Mouse (Mus musculus): ENCODE measurements around the gene Gm29110.
"Not testable (repeated sequence)": the region's sequence is repeated elsewhere in the genome, so short reads cannot be mapped to it uniquely, and the experiment has no call there.

Gm29110 gene

GRCm38 (mm10) chrY:74470231-74470630, at the start of gene Gm29110:
Gene Gm29110 (plus strand): TSS chrY:74470531.
- DNase-seq (ENCODE audit: low spot score), result not testable (repeated sequence)
